Mouse (Mus musculus) left cerebral cortex, postnatal 10 days (tissue): ENCODE data around the gene Fam50a. TPM values are rescaled to one million over a fixed set of nuclear protein-coding genes. Genes with fewer than 3 reads are reported as not detected.

Source experiments
- DNase-seq, 2 experiments: peaks; one replicate each; pipeline ENCODE4 v3.0.0; 2021 to 2022; ENCODE audit warnings: low spot score in 2 of 2, mixed read lengths in 1 of 2; ENCODE audit errors: extremely low spot score in 1 of 2
- intact Hi-C: fragments of 180-260 bp; cut with DNase I; formaldehyde crosslinking; loops from one replicate; pipeline ENCODE4 v1.15.1; 2025
- total RNA-seq, 2 experiments: library from RNA; stranded (reverse); gene quantifications; 2 replicates each; pipeline ENCODE4 v1.2.3; 2021

Fam50a gene
- total RNA-seq, result 10 to 100 TPM; 37.6 to 44.6 TPM

- intact Hi-C loops, result no loop called here
- DNase-seq, result peak; percentile 85 to 93
Measured at GRCm38 (mm10) chrX:74312540-74313464, at the start of gene Fam50a. Gene Fam50a, plus strand, starts transcription at chrX:74313033.

GRCm38 (mm10) chrX:74269736-74270061 lies 43.1 kb upstream of the Fam50a start:
- no peak for DNase-seq
- intact Hi-C loops, result no loop called here

- intact Hi-C loops, result no loop called here
- DNase-seq, result peak; percentile 92 to 93
Measured at GRCm38 (mm10) chrX:74270062-74270901, 42.6 kb upstream of the Fam50a start, which contains the start of gene Rpl10. Gene Rpl10, plus strand, starts transcription at chrX:74270812.

- intact Hi-C loops, result no loop called here
- peak in 1 of 2 experiments; percentile 40 for DNase-seq
Measured at GRCm38 (mm10) chrX:74270902-74271551, 41.8 kb upstream of the Fam50a start.

- no peak for DNase-seq
- intact Hi-C loops, result no loop called here
Measured at GRCm38 (mm10) chrX:74273422-74274322, 39.2 kb upstream of the Fam50a start.

GRCm38 (mm10) chrX:74277916-74278315 lies 34.9 kb upstream of the Fam50a start:
- no peak for DNase-seq

GRCm38 (mm10) chrX:74281041-74281731 lies 31.6 kb upstream of the Fam50a start:
- intact Hi-C loops, result no loop called here
- DNase-seq, result no peak

More at GRCm38 (mm10) chrX:74277916-74278315, 34.9 kb upstream of the Fam50a start:
- intact Hi-C loops, result no loop called here

- DNase-seq, result peak; percentile 38 to 87
- intact Hi-C loops, result no loop called here
Measured at GRCm38 (mm10) chrX:74281732-74282394, 31.0 kb upstream of the Fam50a start, which contains the start of the genes Taz and Dnase1l1. Gene Taz, plus strand, starts transcription at chrX:74281912. Gene Dnase1l1, minus strand, starts transcription at chrX:74282337.

GRCm38 (mm10) chrX:74282395-74283091 lies 30.3 kb upstream of the Fam50a start:
- peak; percentile 84 to 91 for DNase-seq
- intact Hi-C loops, result no loop called here

- intact Hi-C loops, result no loop called here
- DNase-seq, result no peak
Measured at GRCm38 (mm10) chrX:74283092-74283437, 29.8 kb upstream of the Fam50a start.

- intact Hi-C loops, result no loop called here
Measured at GRCm38 (mm10) chrX:74293431-74293830, 19.4 kb upstream of the Fam50a start.

GRCm38 (mm10) chrX:74296538-74297448 lies 16.0 kb upstream of the Fam50a start, which contains the start of gene Atp6ap1:
Gene Atp6ap1, plus strand, starts transcription at chrX:74297097.
- intact Hi-C loops, result no loop called here
- DNase-seq, result peak; percentile 93 to 94

More at GRCm38 (mm10) chrX:74293431-74293830, 19.4 kb upstream of the Fam50a start:
- no peak for DNase-seq

GRCm38 (mm10) chrX:74298348-74298747 lies 14.5 kb upstream of the Fam50a start:
- DNase-seq, result no peak
- intact Hi-C loops, result no loop called here

- no peak for DNase-seq
- intact Hi-C loops, result no loop called here
Measured at GRCm38 (mm10) chrX:74299721-74300120, 13.1 kb upstream of the Fam50a start.

- intact Hi-C loops, result no loop called here
- DNase-seq, result peak; percentile 55 to 80
Measured at GRCm38 (mm10) chrX:74304867-74305700, 7.7 kb upstream of the Fam50a start, which contains the start of gene Gdi1. Gene Gdi1, plus strand, starts transcription at chrX:74304998.
